Mouse (Mus musculus) heart, embryonic 14.5 days (tissue): ENCODE measurements around the gene Esrrg. TPM values are rescaled to one million over a fixed set of nuclear protein-coding genes. Genes with fewer than 3 reads are reported as not detected.
A peak's percentile ranks its signal among the peaks of the same experiment; 100 is the strongest.

Experiments
- ATAC-seq: fragments of 200-750 bp; cut with Nextera tagmentation; 2 replicates; pipeline ENCODE4 v1.8.0; 2017; ENCODE audit warnings: low read depth, moderate TSS enrichment; ENCODE audit not compliant: insufficient number of reproducible peaks, insufficient read depth, low FRiP score
- H3K27ac ChIP-seq, 2 experiments: fragments of 200-500 bp in 1 of 2; fragments of 300-500 bp in 1 of 2; sonication (generic) in 1 of 2; replicated peaks in 1 of 2; 2 replicates each; pipeline ENCODE4 v1.5.1; 2012 to 2014; ENCODE audit warnings: low read depth in 2 of 2, low read length in 2 of 2, control low read depth in 1 of 2, mild to moderate bottlenecking in 1 of 2, mixed read lengths in 1 of 2; ENCODE audit not compliant: control insufficient read depth in 1 of 2, insufficient read depth in 1 of 2
- H3K27me3 ChIP-seq: fragments of 300-500 bp; sonication (generic); 2 replicates; pipeline ENCODE4 v1.6.1; 2014; ENCODE audit warnings: mild to moderate bottlenecking, low read length, control low read depth; ENCODE audit not compliant: control insufficient read depth, insufficient read depth
- H3K36me3 ChIP-seq: fragments of 300-500 bp; sonication (generic); 2 replicates; pipeline ENCODE4 v1.6.1; 2014; ENCODE audit warnings: mild to moderate bottlenecking, control low read depth, low read length, mixed read lengths; ENCODE audit not compliant: control insufficient read depth, insufficient read depth
- H3K4me1 ChIP-seq, 2 experiments: fragments of 200-500 bp in 1 of 2; fragments of 300-500 bp in 1 of 2; sonication (generic) in 1 of 2; 2 replicates each; pipeline ENCODE4 v1.6.1; 2012 to 2014; ENCODE audit warnings: low read length in 2 of 2, control low read depth in 1 of 2, mixed read lengths in 1 of 2; ENCODE audit not compliant: control insufficient read depth in 2 of 2, insufficient read depth in 2 of 2
- H3K4me2 ChIP-seq: fragments of 300-500 bp; sonication (generic); 2 replicates; pipeline ENCODE4 v1.6.1; 2014; ENCODE audit warnings: mild to moderate bottlenecking, low read length
- H3K4me3 ChIP-seq, 2 experiments: fragments of 200-500 bp in 1 of 2; fragments of 300-500 bp in 1 of 2; sonication (generic) in 1 of 2; 2 replicates each; pipeline ENCODE4 v1.5.1; 2012 to 2014; ENCODE audit warnings: low read length in 2 of 2, mild to moderate bottlenecking in 2 of 2, control low read depth in 1 of 2, low read depth in 1 of 2, moderate library complexity in 1 of 2; ENCODE audit not compliant: control insufficient read depth in 1 of 2, insufficient read depth in 1 of 2
- H3K9ac ChIP-seq: fragments of 300-500 bp; sonication (generic); 2 replicates; pipeline ENCODE4 v1.6.1; 2014; ENCODE audit warnings: mild to moderate bottlenecking, low read length
- H3K9me3 ChIP-seq: fragments of 300-500 bp; sonication (generic); 2 replicates; pipeline ENCODE4 v1.6.1; 2016; ENCODE audit warnings: low read length, control low read depth; ENCODE audit not compliant: control insufficient read depth
- WGBS: fragments of 180-500 bp; shearing (Covaris S2); extraction: QIAGEN DNeasy Blood & Tissue Kit; methylation state at CpG from one replicate; pipeline ENCODE4 v1.1.7; 2014; 5-methylcytosine and 5-hydroxymethylcytosine counted together
- polyA plus RNA-seq: library from polyadenylated mRNA; unstranded; fragments of >200 nt; fragmentation: Nextera tagmentation; extraction: Ambion mirVana; gene quantifications from 2 replicates; pipeline ENCODE4 v1.2.1, GENCODE M21; 2014

Esrrg gene
- polyA plus RNA-seq: 31.2 and 37.3 TPM in 2 replicates

- H3K4me3 ChIP-seq: peak within 1 kb of the TSS; percentile 69 to 77
- no peaks in the 10 kb centered on the region for H3K9me3 ChIP-seq
- no peak for ATAC-seq
- peaks cover 34 to 48% of the 10 kb centered on the region in 2 experiments for H3K4me1 ChIP-seq
- H3K27me3 ChIP-seq: peaks cover 40% of the 10 kb centered on the region
- H3K9ac ChIP-seq: peak within 1 kb of the TSS; percentile 92
- H3K4me2 ChIP-seq: peak within 1 kb of the TSS; percentile 92
- no peaks in the 10 kb centered on the region for H3K36me3 ChIP-seq
- 3% methylated on average over 21 of the region's 21 CpGs for WGBS
- peak within 1 kb of the TSS; percentile 70 to 75 for H3K27ac ChIP-seq
Observed at GRCm38 (mm10) chr1:187608261-187608921, at the start of gene Esrrg. Gene Esrrg, plus strand, starts transcription at chr1:187608791.

DNA sequence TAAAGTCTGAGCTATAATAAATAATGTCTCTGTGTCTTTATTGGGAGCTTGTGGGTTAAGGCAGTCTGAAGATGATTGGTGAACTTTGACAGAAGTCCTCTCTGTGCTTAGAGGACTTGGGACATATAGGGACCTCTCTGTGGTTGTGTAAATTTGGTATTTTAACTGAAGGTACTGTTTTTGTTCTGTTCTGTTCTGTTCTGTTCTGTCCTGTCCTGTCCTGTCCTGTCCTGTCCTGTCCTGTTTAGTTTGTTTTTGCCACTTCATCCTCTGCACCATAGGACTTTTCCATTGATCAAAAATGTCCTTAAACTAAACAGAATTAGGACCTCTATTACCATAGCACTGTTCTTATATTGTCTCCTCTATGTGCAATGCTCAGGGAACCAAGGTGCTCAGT, 24.6 kb upstream of the Esrrg start:
- no peak overlapping the region for H3K4me3 ChIP-seq
- no peaks in the 10 kb centered on the region for H3K4me1 ChIP-seq
- H3K4me2 ChIP-seq: no peak overlapping the region
- H3K9me3 ChIP-seq: 0 out of 2 replicates have a peak, but pooled peaks cover 2% of the 10 kb centered on the region
- H3K27me3 ChIP-seq: no peaks in the 10 kb centered on the region
- ATAC-seq: no peak
- H3K9ac ChIP-seq: no peak overlapping the region
- no peak overlapping the region for H3K27ac ChIP-seq
- no peaks in the 10 kb centered on the region for H3K36me3 ChIP-seq

- no peak overlapping the region for H3K4me3 ChIP-seq
- no peaks in the 10 kb centered on the region for H3K4me1 ChIP-seq
- H3K27ac ChIP-seq: no peak overlapping the region
- no peaks in the 10 kb centered on the region for H3K27me3 ChIP-seq
- 86% methylated on average over 8 of the region's 8 CpGs for WGBS
- H3K4me2 ChIP-seq: no peak overlapping the region
- H3K36me3 ChIP-seq: no peaks in the 10 kb centered on the region
- ATAC-seq: no peak
- H3K9ac ChIP-seq: no peak overlapping the region
- 0 out of 2 replicates have a peak, but pooled peaks cover 2% of the 10 kb centered on the region for H3K9me3 ChIP-seq
Observed at GRCm38 (mm10) chr1:187586541-187587075, 22.0 kb upstream of the Esrrg start.

- Histone ChIP-seq H3K36me3 (no peaks in the 10 kb centered on the region), H3K4me2 (no peak overlapping the region), H3K9me3 (peaks cover 6% of the 10 kb centered on the region; the same call in 1 of the 2 replicates), H3K27ac (no peak overlapping the region), H3K9ac (no peak overlapping the region), H3K4me3 (no peak overlapping the region), H3K4me1 (peaks cover 16 to 21% of the 10 kb centered on the region in 2 experiments; a peak in 3 of 4 replicates), H3K27me3 (peaks cover 38% of the 10 kb centered on the region)
- no peak for ATAC-seq
- 56% methylated on average over 2 of the region's 2 CpGs for WGBS
Observed at GRCm38 (mm10) chr1:187602942-187603341, 5.6 kb upstream of the Esrrg start.

DNA sequence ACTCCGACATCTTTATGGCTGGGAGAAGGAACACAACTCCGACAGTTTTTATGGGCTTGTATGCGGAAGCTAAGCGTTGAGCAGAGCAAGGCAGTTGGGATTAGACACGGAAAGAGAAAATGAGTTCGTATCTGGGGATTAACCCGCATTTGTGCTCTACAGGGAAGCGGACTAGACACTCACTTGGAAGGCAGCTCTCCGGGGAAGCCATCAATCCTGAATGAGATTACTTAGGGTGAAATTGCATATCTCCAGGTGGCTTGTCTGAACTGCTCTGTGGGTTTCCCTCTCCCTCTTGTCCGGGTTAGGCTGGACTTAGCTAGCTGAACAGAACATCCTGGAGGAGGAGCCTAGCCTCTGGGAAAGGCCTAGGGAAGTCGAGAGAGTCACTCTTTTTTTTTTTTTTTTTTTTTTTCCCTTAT, 4.5 kb upstream of the Esrrg start:
- peaks cover 18 to 28% of the 10 kb centered on the region in 2 experiments; a peak in 3 of 4 replicates for H3K4me1 ChIP-seq
- H3K27ac ChIP-seq: no peak overlapping the region
- H3K27me3 ChIP-seq: peaks cover 40% of the 10 kb centered on the region
- peak overlapping the region; percentile 16 for H3K4me2 ChIP-seq
- no peaks in the 10 kb centered on the region for H3K36me3 ChIP-seq
- ATAC-seq: no peak
- peaks cover 6% of the 10 kb centered on the region; the same call in 1 of the 2 replicates for H3K9me3 ChIP-seq
- no peak overlapping the region for H3K9ac ChIP-seq
- 30% methylated on average over 11 of the region's 11 CpGs for WGBS
- no peak overlapping the region for H3K4me3 ChIP-seq

- Histone ChIP-seq H3K4me1 (peaks cover 19 to 28% of the 10 kb centered on the region in 2 experiments; a peak in 3 of 4 replicates), H3K27ac (no peak overlapping the region), H3K36me3 (no peaks in the 10 kb centered on the region), H3K9ac (peak overlapping the region; percentile 65), H3K9me3 (peaks cover 6% of the 10 kb centered on the region; the same call in 1 of the 2 replicates), H3K27me3 (peaks cover 40% of the 10 kb centered on the region), H3K4me3 (peak overlapping the region in 1 of 2 experiments; percentile 39; a peak in 2 of 4 replicates), H3K4me2 (peak overlapping the region; percentile 69)
- 39% methylated on average over 24 of the region's 24 CpGs for WGBS
- ATAC-seq: no peak
Observed at GRCm38 (mm10) chr1:187604691-187605310, 3.8 kb upstream of the Esrrg start.

DNA sequence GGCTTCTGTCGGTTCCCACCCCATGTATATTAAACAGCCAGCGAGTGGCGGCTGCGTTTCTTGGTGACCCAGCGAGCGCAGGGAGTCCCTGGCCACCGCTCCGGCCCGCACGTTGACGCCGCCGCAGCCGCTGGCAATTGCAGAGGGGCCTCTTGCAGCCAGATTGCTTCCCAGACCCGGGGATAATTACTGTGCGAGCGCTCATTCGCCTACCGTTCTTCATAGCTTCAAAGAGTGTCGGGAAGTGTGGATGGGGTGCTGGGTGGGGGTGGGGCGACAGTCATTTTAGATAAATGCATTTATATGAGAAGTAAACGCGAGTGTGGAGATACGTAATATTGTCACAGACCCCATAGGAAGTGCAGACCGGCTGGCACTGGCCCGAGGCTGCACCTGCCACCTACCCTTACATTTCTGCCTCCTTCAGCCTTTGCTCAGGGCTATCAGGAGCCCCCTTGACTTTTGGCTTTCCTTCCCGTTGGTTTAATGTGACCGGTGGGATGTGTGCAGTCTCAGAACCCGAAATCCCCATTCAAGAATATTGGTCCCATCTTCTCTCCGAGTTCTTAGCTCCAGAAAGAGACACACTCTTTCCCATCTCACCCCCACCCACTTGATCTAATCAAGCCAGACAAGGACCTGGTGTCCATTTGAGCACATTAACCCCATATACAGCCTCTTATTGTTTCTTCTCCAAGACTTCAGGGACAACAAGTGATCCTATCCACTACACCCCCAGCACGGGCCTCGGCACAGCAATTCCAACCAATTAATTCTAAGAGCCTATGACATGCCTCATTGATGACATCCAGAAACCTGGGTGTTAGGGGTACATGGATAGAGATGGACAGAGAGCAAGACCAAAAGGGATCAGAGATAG, 3.0 kb upstream of the Esrrg start:
- peaks cover 40% of the 10 kb centered on the region for H3K27me3 ChIP-seq
- no peaks in the 10 kb centered on the region for H3K36me3 ChIP-seq
- H3K9ac ChIP-seq: peak overlapping the region; percentile 65
- peaks cover 6% of the 10 kb centered on the region; the same call in 1 of the 2 replicates for H3K9me3 ChIP-seq
- peaks cover 26 to 37% of the 10 kb centered on the region in 2 experiments; a peak in 3 of 4 replicates for H3K4me1 ChIP-seq
- WGBS: 11% methylated on average over 32 of the region's 32 CpGs
- H3K4me2 ChIP-seq: peak overlapping the region; percentile 69
- H3K4me3 ChIP-seq: peak overlapping the region; percentile 9 to 39; a peak in 3 of 4 replicates
- H3K27ac ChIP-seq: no peak overlapping the region
- ATAC-seq: no peak
